Mouse (Mus musculus): ENCODE data around the gene Kcnk12. TPM values are rescaled to one million over a fixed set of nuclear protein-coding genes. Genes with fewer than 3 reads are reported as not detected.

Kcnk12 gene
- polyA plus RNA-seq (2016; fragmentation: Nextera tagmentation; extraction: Ambion mirVana), result 0.32 and 0.49 TPM in 2 replicates

- H3K4me2 ChIP-seq (replicated peaks), result peak within 1 kb of the TSS; percentile 85
- under 1% methylated on average over 46 of the region's 46 CpGs for WGBS
- H3K27ac ChIP-seq, result no peak within 1 kb of the TSS
Observed at GRCm38 (mm10) chr17:87797688-87798291, at the start of gene Kcnk12. Kcnk12 (minus strand) TSS chr17:87797994.

GRCm38 (mm10) chr17:87842156-87842555 is 44.4 kb upstream of the Kcnk12 start:
- no peak for ATAC-seq (ENCODE audit: low FRiP score, low read depth)

More at GRCm38 (mm10) chr17:87797688-87798291, at the start of gene Kcnk12:
- Histone ChIP-seq H3K27me3 (replicated peaks) (peaks cover 62% of the 10 kb centered on the region), H3K4me1 (peaks cover 26% of the 10 kb centered on the region), H3K4me3 (peak within 1 kb of the TSS; percentile 41), H3K9me3 (no peaks in the 10 kb centered on the region), H3K36me3 (no peaks in the 10 kb centered on the region), H3K9ac (peak within 1 kb of the TSS; percentile 42)
- ATAC-seq (ENCODE audit: low FRiP score, low read depth), result peak; percentile 70

GRCm38 (mm10) chr17:87840079-87840478 is 42.3 kb upstream of the Kcnk12 start:
- no peak for ATAC-seq (ENCODE audit: low FRiP score, low read depth)
- Histone ChIP-seq H3K4me1 (peaks cover 2% of the 10 kb centered on the region; the same call in 1 of the 2 replicates), H3K4me3 (no peak overlapping the region), H3K9ac (no peak overlapping the region), H3K27ac (no peak overlapping the region), H3K9me3 (no peaks in the 10 kb centered on the region), H3K36me3 (no peaks in the 10 kb centered on the region), H3K27me3 (replicated peaks) (no peaks in the 10 kb centered on the region), H3K4me2 (replicated peaks) (no peak overlapping the region)
- WGBS, result 67% methylated on average over 7 of the region's 7 CpGs

More at GRCm38 (mm10) chr17:87842156-87842555, 44.4 kb upstream of the Kcnk12 start:
- no peak overlapping the region for H3K9ac ChIP-seq
- no peaks in the 10 kb centered on the region for H3K9me3 ChIP-seq
- H3K4me1 ChIP-seq, result no peaks in the 10 kb centered on the region
- no peaks in the 10 kb centered on the region for H3K27me3 ChIP-seq (replicated peaks)
- no peak overlapping the region for H3K4me3 ChIP-seq
- H3K36me3 ChIP-seq, result no peaks in the 10 kb centered on the region
- H3K27ac ChIP-seq, result no peak overlapping the region
- H3K4me2 ChIP-seq (replicated peaks), result no peak overlapping the region
- WGBS, result 82% methylated on average over 5 of the region's 5 CpGs

GRCm38 (mm10) chr17:87834850-87835249 is 37.1 kb upstream of the Kcnk12 start:
- ATAC-seq (ENCODE audit: low FRiP score, low read depth), result no peak
- H3K4me2 ChIP-seq (replicated peaks), result no peak overlapping the region
- no peaks in the 10 kb centered on the region for H3K36me3 ChIP-seq
- no peak overlapping the region for H3K9ac ChIP-seq
- H3K27me3 ChIP-seq (replicated peaks), result no peaks in the 10 kb centered on the region
- 21% methylated on average over 8 of the region's 8 CpGs for WGBS
- no peak overlapping the region for H3K4me3 ChIP-seq
- H3K27ac ChIP-seq, result no peak overlapping the region
- H3K9me3 ChIP-seq, result no peaks in the 10 kb centered on the region
- peaks cover 6% of the 10 kb centered on the region; the same call in 1 of the 2 replicates for H3K4me1 ChIP-seq

DNA sequence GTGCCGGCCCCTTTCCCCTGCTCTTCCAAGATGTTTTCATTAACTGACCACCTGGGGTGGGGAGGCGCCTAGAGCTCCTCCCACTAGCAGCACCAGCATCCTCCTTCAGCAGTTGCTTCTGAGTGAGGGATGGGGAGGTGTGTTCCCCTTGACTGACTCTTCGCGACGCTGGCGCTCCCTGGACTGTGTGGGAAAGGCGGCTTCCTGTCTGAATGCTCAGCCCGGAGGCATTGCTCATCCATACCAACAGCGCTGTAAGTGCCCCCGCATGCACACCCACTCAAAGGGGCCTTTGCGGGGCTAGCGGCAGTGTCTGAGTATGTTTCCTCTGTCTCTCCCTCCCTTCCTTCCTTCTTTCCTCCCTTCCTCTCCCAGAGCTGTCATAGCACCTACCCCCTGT is 29.1 kb upstream of the Kcnk12 start:
- ATAC-seq (ENCODE audit: low FRiP score, low read depth), result 0 out of 2 replicates have a peak, but pooled peaks have one; percentile 39
- H3K4me2 ChIP-seq (replicated peaks), result peak overlapping the region; percentile 12
- no peaks in the 10 kb centered on the region for H3K36me3 ChIP-seq
- H3K27ac ChIP-seq, result no peak overlapping the region
- peaks cover 10% of the 10 kb centered on the region; the same call in 1 of the 2 replicates for H3K4me1 ChIP-seq
- no peaks in the 10 kb centered on the region for H3K9me3 ChIP-seq
- H3K27me3 ChIP-seq (replicated peaks), result peaks cover 5% of the 10 kb centered on the region; the same call in 1 of the 2 replicates
- no peak overlapping the region for H3K4me3 ChIP-seq
- H3K9ac ChIP-seq, result no peak overlapping the region
- 19% methylated on average over 12 of the region's 12 CpGs for WGBS

DNA sequence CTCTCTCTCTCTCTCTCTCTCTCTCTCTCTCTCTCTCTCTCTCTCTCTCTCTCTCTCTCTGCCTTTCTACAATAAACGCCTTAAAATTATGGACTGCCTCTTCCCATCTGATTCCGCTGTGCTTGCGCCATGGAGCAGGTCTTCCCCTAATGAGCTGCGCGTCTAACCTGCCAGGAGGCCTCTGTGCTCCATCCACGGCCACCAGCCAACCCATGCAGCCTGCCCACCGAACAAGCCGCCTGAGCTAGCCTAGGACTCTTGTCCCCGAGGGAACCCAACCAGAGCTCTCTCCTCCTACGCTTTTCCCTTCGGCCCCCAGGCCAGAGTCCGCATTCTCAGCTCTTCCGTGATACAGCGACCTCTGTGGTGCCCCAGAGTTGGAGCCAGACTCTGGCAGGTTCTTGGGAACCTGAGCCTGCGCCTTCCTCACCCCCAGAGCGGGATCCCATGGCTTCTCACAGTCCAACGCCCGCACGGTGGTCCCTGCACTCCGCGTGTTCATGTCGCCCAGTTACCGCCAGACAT is 28.3 kb upstream of the Kcnk12 start:
- Histone ChIP-seq H3K27me3 (replicated peaks) (peaks cover 5% of the 10 kb centered on the region; the same call in 1 of the 2 replicates), H3K27ac (no peak overlapping the region), H3K4me3 (no peak overlapping the region), H3K9me3 (no peaks in the 10 kb centered on the region), H3K36me3 (no peaks in the 10 kb centered on the region), H3K4me2 (replicated peaks) (peak overlapping the region; percentile 42), H3K4me1 (peaks cover 10% of the 10 kb centered on the region; the same call in 1 of the 2 replicates), H3K9ac (no peak overlapping the region)
- 30% methylated on average over 23 of the region's 23 CpGs for WGBS
- ATAC-seq (ENCODE audit: low FRiP score, low read depth), result no peak

- H3K4me2 ChIP-seq (replicated peaks), result no peak overlapping the region; the same call in 1 of the 2 replicates
- ATAC-seq (ENCODE audit: low FRiP score, low read depth), result peak; percentile 63
- WGBS, result 30% methylated on average over 5 of the region's 5 CpGs
Observed at GRCm38 (mm10) chr17:87825454-87826008, 27.7 kb upstream of the Kcnk12 start.

GRCm38 (mm10) chr17:87823031-87823430 is 25.2 kb upstream of the Kcnk12 start:
- WGBS, result 85% methylated on average over 3 of the region's 3 CpGs

More at GRCm38 (mm10) chr17:87825454-87826008, 27.7 kb upstream of the Kcnk12 start:
- Histone ChIP-seq H3K4me3 (no peak overlapping the region), H3K9me3 (no peaks in the 10 kb centered on the region), H3K36me3 (no peaks in the 10 kb centered on the region), H3K4me1 (peaks cover 10% of the 10 kb centered on the region; the same call in 1 of the 2 replicates), H3K27ac (no peak overlapping the region), H3K27me3 (replicated peaks) (peaks cover 5% of the 10 kb centered on the region; the same call in 1 of the 2 replicates), H3K9ac (no peak overlapping the region)

GRCm38 (mm10) chr17:87809556-87809955 is 11.8 kb upstream of the Kcnk12 start:
- Histone ChIP-seq H3K4me1 (no peaks in the 10 kb centered on the region), H3K9me3 (no peaks in the 10 kb centered on the region), H3K9ac (no peak overlapping the region), H3K4me2 (replicated peaks) (no peak overlapping the region), H3K4me3 (no peak overlapping the region), H3K27ac (no peak overlapping the region), H3K36me3 (no peaks in the 10 kb centered on the region), H3K27me3 (replicated peaks) (no peaks in the 10 kb centered on the region)
- 66% methylated on average over 2 of the region's 2 CpGs for WGBS
- ATAC-seq (ENCODE audit: low FRiP score, low read depth), result no peak

More at GRCm38 (mm10) chr17:87823031-87823430, 25.2 kb upstream of the Kcnk12 start:
- H3K27me3 ChIP-seq (replicated peaks), result peaks cover 5% of the 10 kb centered on the region; the same call in 1 of the 2 replicates
- H3K4me3 ChIP-seq, result no peak overlapping the region
- H3K36me3 ChIP-seq, result no peaks in the 10 kb centered on the region
- no peak overlapping the region for H3K9ac ChIP-seq
- no peak overlapping the region for H3K4me2 ChIP-seq (replicated peaks)
- ATAC-seq (ENCODE audit: low FRiP score, low read depth), result no peak
- H3K4me1 ChIP-seq, result peaks cover 10% of the 10 kb centered on the region; the same call in 1 of the 2 replicates
- peaks cover 8% of the 10 kb centered on the region; the same call in 1 of the 2 replicates for H3K9me3 ChIP-seq
- H3K27ac ChIP-seq, result no peak overlapping the region

DNA sequence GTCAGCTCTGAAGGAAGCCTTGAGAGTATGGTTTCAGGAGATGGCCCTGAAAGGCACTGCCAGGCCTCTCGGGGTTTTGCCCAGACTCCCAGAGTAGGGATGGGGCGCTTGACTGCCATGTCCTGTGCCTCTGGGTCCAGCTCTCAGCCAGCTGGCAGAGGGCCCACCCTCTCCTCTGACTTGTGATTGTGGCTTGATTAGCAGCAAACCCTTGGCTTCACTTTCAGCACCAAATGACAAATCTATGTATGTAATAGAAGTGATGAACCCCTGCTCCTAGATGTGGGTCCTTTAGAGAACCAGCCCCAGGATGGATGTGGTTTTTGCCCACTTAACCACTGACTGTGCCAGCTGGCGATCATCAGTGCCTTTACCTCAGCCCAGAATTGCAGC is 2.1 kb upstream of the Kcnk12 start:
- H3K36me3 ChIP-seq, result no peaks in the 10 kb centered on the region
- no peak overlapping the region for H3K4me2 ChIP-seq (replicated peaks)
- H3K4me1 ChIP-seq, result peaks cover 26% of the 10 kb centered on the region
- peaks cover 58% of the 10 kb centered on the region for H3K27me3 ChIP-seq (replicated peaks)
- no peak overlapping the region for H3K9ac ChIP-seq
- no peak overlapping the region for H3K27ac ChIP-seq
- no peak overlapping the region for H3K4me3 ChIP-seq
- ATAC-seq (ENCODE audit: low FRiP score, low read depth), result no peak
- 85% methylated on average over 3 of the region's 3 CpGs for WGBS
- H3K9me3 ChIP-seq, result no peaks in the 10 kb centered on the region

GRCm38 (mm10) chr17:87799212-87799947 is 1.6 kb upstream of the Kcnk12 start:
- ATAC-seq (ENCODE audit: low FRiP score, low read depth), result no peak
- H3K27ac ChIP-seq, result no peak overlapping the region
- H3K36me3 ChIP-seq, result no peaks in the 10 kb centered on the region
- H3K27me3 ChIP-seq (replicated peaks), result peaks cover 62% of the 10 kb centered on the region
- no peak overlapping the region for H3K4me3 ChIP-seq
- peaks cover 26% of the 10 kb centered on the region for H3K4me1 ChIP-seq
- H3K9me3 ChIP-seq, result no peaks in the 10 kb centered on the region
- H3K9ac ChIP-seq, result no peak overlapping the region
- WGBS, result 64% methylated on average over 13 of the region's 13 CpGs
- no peak overlapping the region for H3K4me2 ChIP-seq (replicated peaks)

Data from neural tube, embryonic 12.5 days (tissue).